Comparison of ENCODE assay signal across 24 mouse cellular contexts in the genomic region with DNA sequence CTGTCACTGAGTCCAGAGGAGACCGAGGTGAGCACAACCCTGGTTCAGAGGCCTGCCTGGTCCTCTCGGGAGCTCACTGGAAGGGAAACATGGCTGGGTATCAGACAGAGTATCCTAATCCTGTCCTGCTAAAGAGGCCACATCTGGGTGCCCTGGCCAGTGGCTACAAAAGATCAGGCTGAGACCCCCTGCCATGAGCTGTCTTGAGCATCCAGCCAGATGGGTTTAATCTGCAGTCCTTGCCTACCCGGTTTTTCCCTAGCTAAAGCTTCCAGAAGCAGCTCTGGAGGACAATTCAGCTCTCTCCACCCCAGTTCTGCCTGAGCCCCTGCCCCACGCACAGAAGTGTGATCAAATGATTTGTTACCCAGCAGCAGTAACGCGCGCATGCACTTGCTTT. TPM values are rescaled to one million over a fixed set of nuclear protein-coding genes. Genes with fewer than 3 reads are reported as not detected.
DNase-seq lines count a peak whose midpoint lies in the region; ATAC-seq lines count a peak whose summit lies in the region.
"Had no signal": no experiment of that assay in that cellular context is flagged by ENCODE, and none has a peak within 500 bp of the region (broad histone marks: within the 10 kb centered on the region; RNA-seq: fewer than 3 reads in every experiment).

No protein-coding gene starts in this region.

- DNase-seq in forebrain, embryonic 10.5 days (ENCODE audit: extremely low spot score, low spot score): no peak
- DNase-seq in forebrain, embryonic 11.5 days (ENCODE audit: low spot score): no peak
- no peak for DNase-seq in lung, adult 18-20 months
- DNase-seq: adrenal gland, postnatal 14 days; cerebellum, adult 11-12 months; cerebellum, adult 9-11 months; embryo, embryonic 11 days; gastrocnemius, postnatal 14 days; heart, postnatal 10 days; heart, postnatal 4 days; kidney, adult 11 months had no signal

- H3K4me1 ChIP-seq in forebrain, embryonic 10.5 days: peaks cover 60% of the 10 kb centered on the region
- H3K4me1 ChIP-seq in forebrain, embryonic 11.5 days (replicated peaks; ENCODE audit: control insufficient read depth, insufficient read depth, low read length): peaks cover 14% of the 10 kb centered on the region; the same call in 1 of the 2 replicates
- H3K4me1 ChIP-seq in neural tube, embryonic 13.5 days (replicated peaks): peaks cover 32% of the 10 kb centered on the region
- peaks cover 21% of the 10 kb centered on the region for H3K4me1 ChIP-seq in neural tube, embryonic 15.5 days
- peaks cover 49% of the 10 kb centered on the region for H3K4me1 ChIP-seq in forebrain, embryonic 13.5 days
- peaks cover 30% of the 10 kb centered on the region for H3K4me1 ChIP-seq in forebrain, embryonic 16.5 days (replicated peaks; ENCODE audit: control insufficient read depth, insufficient read depth, low read length)
- H3K4me1 ChIP-seq: heart, embryonic 10.5 days had no signal

- H3K27ac ChIP-seq in forebrain, embryonic 10.5 days: peak overlapping the region; percentile 36
- no peak overlapping the region for H3K27ac ChIP-seq in forebrain, embryonic 11.5 days (ENCODE audit: low read depth, low read length)
- H3K27ac ChIP-seq in neural tube, embryonic 13.5 days (replicated peaks): peak overlapping the region; percentile 42; the same call in 1 of the 2 replicates
- no peak overlapping the region for H3K27ac ChIP-seq in neural tube, embryonic 15.5 days (replicated peaks)
- peak overlapping the region; percentile 80 for H3K27ac ChIP-seq in forebrain, embryonic 13.5 days
- peak overlapping the region; percentile 57 for H3K27ac ChIP-seq in forebrain, embryonic 16.5 days (ENCODE audit: low read length)
- H3K27ac ChIP-seq: embryonic facial prominence, embryonic 12.5 days; heart, embryonic 10.5 days; hindbrain, embryonic 12.5 days had no signal

- H3K9me3 ChIP-seq in forebrain, embryonic 10.5 days: no peaks in the 10 kb centered on the region
- no peaks in the 10 kb centered on the region for H3K9me3 ChIP-seq in forebrain, embryonic 11.5 days (ENCODE audit: control insufficient read depth, low read length)
- H3K9me3 ChIP-seq in neural tube, embryonic 13.5 days: no peaks in the 10 kb centered on the region
- no peaks in the 10 kb centered on the region for H3K9me3 ChIP-seq in neural tube, embryonic 15.5 days (replicated peaks)
- no peaks in the 10 kb centered on the region for H3K9me3 ChIP-seq in forebrain, embryonic 13.5 days (replicated peaks)
- H3K9me3 ChIP-seq in forebrain, embryonic 16.5 days (ENCODE audit: control insufficient read depth, low read length): no peaks in the 10 kb centered on the region
- H3K9me3 ChIP-seq: embryonic facial prominence, embryonic 12.5 days; heart, embryonic 10.5 days; hindbrain, embryonic 12.5 days had no signal

- H3K27me3 ChIP-seq in forebrain, embryonic 10.5 days (ENCODE audit: poor library complexity, severe bottlenecking): peaks cover 59% of the 10 kb centered on the region
- H3K27me3 ChIP-seq in forebrain, embryonic 11.5 days (ENCODE audit: control insufficient read depth, insufficient read depth, low read length): no peaks in the 10 kb centered on the region; the same call in 1 of the 2 replicates
- H3K27me3 ChIP-seq in neural tube, embryonic 13.5 days: no peaks in the 10 kb centered on the region
- 0 out of 2 replicates have a peak, but pooled peaks cover 5% of the 10 kb centered on the region for H3K27me3 ChIP-seq in neural tube, embryonic 15.5 days (replicated peaks)
- H3K27me3 ChIP-seq in forebrain, embryonic 13.5 days: no peaks in the 10 kb centered on the region
- no peaks in the 10 kb centered on the region for H3K27me3 ChIP-seq in forebrain, embryonic 16.5 days (replicated peaks; ENCODE audit: control insufficient read depth, insufficient read depth, low read length)
- H3K27me3 ChIP-seq: CH12.LX; hindbrain, embryonic 12.5 days had no signal

- no peaks in the 10 kb centered on the region for H3K36me3 ChIP-seq in forebrain, embryonic 10.5 days (replicated peaks)
- no peaks in the 10 kb centered on the region for H3K36me3 ChIP-seq in forebrain, embryonic 11.5 days (ENCODE audit: control insufficient read depth, insufficient read depth, low read length)
- H3K36me3 ChIP-seq in neural tube, embryonic 13.5 days: no peaks in the 10 kb centered on the region
- H3K36me3 ChIP-seq in neural tube, embryonic 15.5 days: no peaks in the 10 kb centered on the region
- no peaks in the 10 kb centered on the region for H3K36me3 ChIP-seq in forebrain, embryonic 13.5 days (ENCODE audit: poor library complexity, severe bottlenecking)
- H3K36me3 ChIP-seq in forebrain, embryonic 16.5 days (ENCODE audit: control insufficient read depth, insufficient read depth): no peaks in the 10 kb centered on the region
- H3K36me3 ChIP-seq: embryonic facial prominence, embryonic 12.5 days; heart, embryonic 10.5 days; hindbrain, embryonic 12.5 days had no signal

- no peak overlapping the region for H3K4me2 ChIP-seq in forebrain, embryonic 11.5 days (ENCODE audit: low read depth, low read length, severe bottlenecking)
- H3K4me2 ChIP-seq in neural tube, embryonic 13.5 days: no peak overlapping the region
- no peak overlapping the region for H3K4me2 ChIP-seq in neural tube, embryonic 15.5 days
- H3K4me2 ChIP-seq in forebrain, embryonic 13.5 days: no peak overlapping the region
- H3K4me2 ChIP-seq in forebrain, embryonic 16.5 days (ENCODE audit: low read length): no peak overlapping the region
- H3K4me2 ChIP-seq: embryonic facial prominence, embryonic 12.5 days; hindbrain, embryonic 12.5 days had no signal

- 38% methylated on average over 7 of the region's 7 CpGs for WGBS in forebrain, embryonic 10.5 days
- WGBS in forebrain, embryonic 11.5 days: 30% methylated on average over 7 of the region's 7 CpGs
- 38% methylated on average over 7 of the region's 7 CpGs for WGBS in neural tube, embryonic 13.5 days
- WGBS in neural tube, embryonic 15.5 days: 33% methylated on average over 7 of the region's 7 CpGs
- 36% methylated on average over 7 of the region's 7 CpGs for WGBS in forebrain, embryonic 13.5 days
- WGBS in forebrain, embryonic 16.5 days: 29% methylated on average over 7 of the region's 7 CpGs

- no peak overlapping the region for H3K9ac ChIP-seq in forebrain, embryonic 11.5 days (ENCODE audit: low read length)
- no peak overlapping the region for H3K9ac ChIP-seq in neural tube, embryonic 13.5 days
- no peak overlapping the region for H3K9ac ChIP-seq in neural tube, embryonic 15.5 days (replicated peaks)
- H3K9ac ChIP-seq in forebrain, embryonic 13.5 days: no peak overlapping the region
- no peak overlapping the region for H3K9ac ChIP-seq in forebrain, embryonic 16.5 days (replicated peaks; ENCODE audit: low read depth, low read length)
- H3K9ac ChIP-seq: embryonic facial prominence, embryonic 12.5 days; hindbrain, embryonic 12.5 days had no signal

- no peak overlapping the region for H3K4me3 ChIP-seq in forebrain, embryonic 10.5 days
- H3K4me3 ChIP-seq in forebrain, embryonic 11.5 days (ENCODE audit: low read depth, low read length): no peak overlapping the region
- H3K4me3 ChIP-seq in neural tube, embryonic 13.5 days: no peak overlapping the region
- no peak overlapping the region for H3K4me3 ChIP-seq in neural tube, embryonic 15.5 days (replicated peaks)
- H3K4me3 ChIP-seq in forebrain, embryonic 13.5 days: no peak overlapping the region
- H3K4me3 ChIP-seq in forebrain, embryonic 16.5 days (replicated peaks; ENCODE audit: low read length): no peak overlapping the region
- H3K4me3 ChIP-seq: embryonic facial prominence, embryonic 12.5 days; heart, embryonic 10.5 days; hindbrain, embryonic 12.5 days had no signal

- ATAC-seq in forebrain, embryonic 11.5 days (replicated peaks; ENCODE audit: low FRiP score): no peak
- ATAC-seq in neural tube, embryonic 13.5 days (ENCODE audit: low read depth): no peak
- ATAC-seq in neural tube, embryonic 15.5 days (ENCODE audit: low FRiP score): no peak
- ATAC-seq in forebrain, embryonic 13.5 days: no peak
- peak; percentile 38 for ATAC-seq in forebrain, embryonic 16.5 days
- ATAC-seq: activated CD4-positive, CD25-positive, alpha-beta regulatory T cell, adult 4 months; hindbrain, embryonic 16.5 days; inflammation-experienced regulatory T-cells, adult 6 months; Patski had no signal

RNA-seq across cellular contexts. Expression of gene Scn11a, which starts 23.4 kb away (rescaled TPM):
- 0.78 and 1.3 TPM in 2 replicates for polyA plus RNA-seq in forebrain, embryonic 10.5 days (2016; fragmentation: Nextera tagmentation; extraction: Ambion mirVana)
- polyA plus RNA-seq in forebrain, embryonic 11.5 days (2014; fragmentation: Nextera tagmentation; extraction: Ambion mirVana): 1.1 and 1.5 TPM in 2 replicates
- 0.22 and 0.35 TPM in 2 replicates for polyA plus RNA-seq in neural tube, embryonic 13.5 days (2015; fragmentation: Nextera tagmentation; extraction: Ambion mirVana)
- 0.70 and 1.3 TPM in 2 replicates for polyA plus RNA-seq in neural tube, embryonic 15.5 days (2015; fragmentation: Nextera tagmentation; extraction: Ambion mirVana)
- 0.30 and 0.38 TPM in 2 replicates for polyA plus RNA-seq in forebrain, embryonic 13.5 days (2015; fragmentation: Nextera tagmentation; extraction: Ambion mirVana)
- 0.26 and 0.27 TPM in 2 replicates for polyA plus RNA-seq in forebrain, embryonic 16.5 days (2015; fragmentation: Nextera tagmentation; extraction: Ambion mirVana)
- polyA plus RNA-seq: heart, embryonic 14.5 days; Patski had no signal

RNA-seq across cellular contexts. Expression of gene Wdr48, which starts 46.0 kb away (rescaled TPM):
- polyA plus RNA-seq in forebrain, embryonic 10.5 days (2016; fragmentation: Nextera tagmentation; extraction: Ambion mirVana): 71.6 and 74.4 TPM in 2 replicates
- 60.7 and 67.0 TPM in 2 replicates for polyA plus RNA-seq in forebrain, embryonic 11.5 days (2014; fragmentation: Nextera tagmentation; extraction: Ambion mirVana)
- 56.6 and 63.6 TPM in 2 replicates for polyA plus RNA-seq in neural tube, embryonic 13.5 days (2015; fragmentation: Nextera tagmentation; extraction: Ambion mirVana)
- polyA plus RNA-seq in neural tube, embryonic 15.5 days (2015; fragmentation: Nextera tagmentation; extraction: Ambion mirVana): 52.4 and 54.6 TPM in 2 replicates
- 67.7 and 76.8 TPM in 2 replicates for polyA plus RNA-seq in forebrain, embryonic 13.5 days (2015; fragmentation: Nextera tagmentation; extraction: Ambion mirVana)
- 85.2 and 89.8 TPM in 2 replicates for polyA plus RNA-seq in forebrain, embryonic 16.5 days (2015; fragmentation: Nextera tagmentation; extraction: Ambion mirVana)

Comparison
In these comparisons a context has a peak if more than half of its experiments do, and no peak if none do; other contexts are left out.
1. H3K27ac ChIP-seq: peak in forebrain, embryonic 10.5 days (single experiment), neural tube, embryonic 13.5 days (single experiment), forebrain, embryonic 13.5 days (single experiment) and forebrain, embryonic 16.5 days (single experiment); none in forebrain, embryonic 11.5 days (single experiment) and neural tube, embryonic 15.5 days (single experiment).